Mouse (Mus musculus) erythroblast, adult 5-6 weeks (primary cell): Measurements from ENCODE around the gene March1. TPM values are rescaled to one million over a fixed set of nuclear protein-coding genes. Genes with fewer than 3 reads are reported as not detected.

Source experiments
- ATAC-seq: replicated peaks from 2 replicates; pipeline ENCODE4 v1.8.0; 2016; ENCODE audit warnings: moderate number of reproducible peaks, mild to moderate bottlenecking, moderate TSS enrichment, inconsistent platforms; ENCODE audit not compliant: poor library complexity, low FRiP score, severe bottlenecking
- total RNA-seq, 2 experiments: library from RNA; stranded (forward) in 1 of 2; stranded (reverse) in 1 of 2; fragments of 150-400 nt in 1 of 2; fragments of 200-764, 138-1000 nt in 1 of 2; gene quantifications; 2 replicates each; pipeline versions ENCODE4 v1.2.3 to v1.2.4; 2015 to 2017; ENCODE audit warnings: low replicate concordance in 2 of 2

The March1 gene
- total RNA-seq, 2 experiments from 2014 or later = 5.4 to 6.3 TPM

DNA sequence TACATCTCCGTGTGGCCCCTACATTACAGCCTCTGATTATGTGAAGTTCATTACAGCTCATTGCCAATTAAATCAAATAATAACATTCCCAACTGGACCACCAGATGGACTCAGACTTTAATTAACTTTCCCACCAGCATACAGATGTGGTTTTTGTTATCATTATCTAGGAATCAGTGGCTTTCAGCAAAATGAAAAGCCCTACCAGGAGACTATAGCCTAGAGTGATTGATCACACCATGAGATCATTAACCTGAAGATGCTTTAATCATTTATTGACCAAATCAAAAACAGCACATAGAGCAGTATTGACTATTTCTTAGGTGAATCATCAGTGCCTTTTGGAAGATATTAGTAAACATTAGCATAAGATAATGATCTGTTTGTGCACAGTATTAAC, 602.3 kb downstream of the March1 start:
- no peak for ATAC-seq

GRCm38 (mm10) chr8:66229931-66230330, 612.2 kb downstream of the March1 start:
- ATAC-seq = no peak

- no peak for ATAC-seq
Observed at GRCm38 (mm10) chr8:66269546-66269945, 651.8 kb downstream of the March1 start.

- ATAC-seq = no peak
Observed at GRCm38 (mm10) chr8:66270116-66270515, 652.4 kb downstream of the March1 start.

DNA sequence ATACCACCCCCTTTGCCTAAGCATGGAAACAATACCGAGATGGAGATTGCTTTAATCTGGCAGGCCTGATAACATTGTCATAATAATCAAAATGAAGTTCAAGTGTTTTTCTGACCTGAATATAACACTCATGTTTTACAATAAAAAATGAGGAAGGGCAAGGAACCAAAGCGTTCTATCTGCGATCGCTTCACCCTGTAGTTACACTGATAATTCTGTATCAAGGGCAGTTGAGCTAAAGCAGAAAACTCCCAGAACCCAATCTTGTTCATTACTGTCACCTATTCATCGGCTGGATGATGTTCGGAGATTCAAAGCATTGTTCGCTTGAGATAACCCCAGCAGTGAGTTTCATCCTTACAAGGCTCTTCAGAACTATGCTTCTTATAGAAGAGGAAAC, 700.1 kb downstream of the March1 start:
- ATAC-seq = no peak

DNA sequence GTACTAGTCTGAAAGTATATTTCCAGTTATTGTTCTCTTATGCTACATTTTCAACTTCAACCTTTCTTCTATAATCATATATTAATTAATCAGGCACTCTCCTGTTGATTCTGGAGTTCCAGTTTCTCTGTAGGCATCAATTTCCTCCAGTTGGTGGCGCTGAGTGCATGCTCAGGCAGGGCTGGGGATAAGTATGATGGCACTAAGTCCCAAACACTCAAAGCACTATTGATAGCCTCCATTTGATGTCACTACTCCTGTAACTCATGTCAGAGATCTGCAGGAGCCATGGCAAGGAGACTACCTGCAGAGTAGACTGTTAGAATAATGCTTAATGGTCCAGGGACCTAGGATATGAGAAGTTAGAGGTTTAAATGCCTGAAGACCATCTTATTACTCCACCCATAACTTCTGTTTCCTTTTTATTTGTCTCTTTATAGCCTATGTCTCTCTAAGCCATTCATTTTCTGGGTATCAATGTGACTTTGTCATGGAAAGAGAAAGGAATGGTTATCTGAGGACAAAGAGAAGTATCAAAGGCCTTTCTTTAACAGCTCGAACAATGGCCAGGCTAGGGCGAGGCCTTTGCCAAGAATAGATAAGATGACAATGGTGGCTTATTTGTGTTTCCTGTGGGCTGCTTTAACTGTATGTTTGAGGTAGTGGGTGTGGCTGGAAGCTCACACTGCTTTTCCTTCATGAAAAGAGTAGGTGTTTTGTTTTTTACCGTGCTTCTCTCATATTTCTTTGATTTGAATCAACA, 705.5 kb downstream of the March1 start:
- ATAC-seq = no peak

GRCm38 (mm10) chr8:66326396-66326795, 708.7 kb downstream of the March1 start:
- ATAC-seq = no peak

- ATAC-seq = no peak
Observed at GRCm38 (mm10) chr8:66332206-66332605, 714.5 kb downstream of the March1 start.

GRCm38 (mm10) chr8:66334265-66334664, 716.6 kb downstream of the March1 start:
- ATAC-seq = no peak

GRCm38 (mm10) chr8:66339551-66339950, 721.9 kb downstream of the March1 start:
- ATAC-seq = no peak

- ATAC-seq = no peak
Observed at GRCm38 (mm10) chr8:66342928-66343327, 725.2 kb downstream of the March1 start.

DNA sequence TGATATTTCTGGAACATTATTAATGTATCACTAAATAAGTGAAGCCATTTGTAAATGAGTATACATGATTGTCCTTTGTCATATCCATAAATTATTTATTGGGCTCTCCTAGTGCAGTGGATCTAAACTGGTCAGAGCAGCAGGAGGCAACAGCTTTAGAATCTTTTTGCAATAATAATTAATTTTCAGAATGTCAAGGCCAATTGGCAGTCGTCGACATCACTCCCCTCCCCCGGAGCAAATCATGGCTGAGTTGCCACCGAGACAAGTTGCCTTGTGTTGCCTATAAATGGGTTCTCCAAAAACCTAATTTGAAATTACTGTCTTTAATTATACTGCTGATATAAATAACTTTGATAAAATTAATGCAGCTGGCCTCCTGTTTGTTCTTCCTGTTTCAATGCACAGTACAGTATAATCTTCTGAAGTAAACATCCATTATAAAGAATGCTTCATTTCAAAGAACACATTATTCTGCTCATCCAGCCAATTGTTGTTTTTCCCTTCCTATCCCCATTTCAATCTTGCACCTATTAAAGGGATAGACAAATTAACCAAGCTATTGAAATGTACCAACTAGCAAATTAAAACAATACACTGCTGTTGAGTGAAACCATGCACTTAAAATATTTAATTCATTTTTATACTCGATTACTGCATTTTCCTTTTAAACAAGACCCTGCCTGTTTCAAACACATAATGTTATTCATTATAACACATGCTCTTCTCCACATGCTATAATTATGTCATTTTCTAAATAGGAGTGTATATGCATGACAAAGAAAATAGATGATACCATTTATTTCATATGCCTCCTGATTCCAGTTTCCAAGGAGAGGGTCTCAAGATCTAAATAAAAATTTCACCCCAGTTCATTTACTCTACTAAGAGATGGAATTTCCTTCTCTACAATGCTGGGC, 745.4 kb downstream of the March1 start:
- ATAC-seq = no peak

- no peak for ATAC-seq
Observed at GRCm38 (mm10) chr8:66383694-66384373, 766.1 kb downstream of the March1 start.

DNA sequence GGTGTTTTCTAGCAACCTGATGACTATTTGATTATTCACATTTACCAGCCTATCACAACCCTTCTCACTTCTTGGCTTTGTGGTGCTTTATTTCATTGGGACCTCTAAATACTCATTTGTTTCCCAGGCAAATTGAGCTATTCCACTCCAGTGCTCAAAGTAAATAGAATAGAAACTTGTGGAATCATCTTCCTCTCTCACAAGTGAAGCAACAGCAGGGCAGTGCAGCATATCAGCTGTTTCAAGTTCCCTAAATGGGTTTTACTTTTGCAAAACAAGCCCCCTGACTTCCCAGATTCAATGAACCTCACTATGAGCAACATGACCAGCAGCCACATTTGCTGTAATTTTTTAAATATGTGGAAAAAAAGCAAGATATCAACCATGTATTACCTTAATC, 768.3 kb downstream of the March1 start:
- no peak for ATAC-seq

GRCm38 (mm10) chr8:66388693-66389092, 771.0 kb downstream of the March1 start:
- no peak for ATAC-seq

DNA sequence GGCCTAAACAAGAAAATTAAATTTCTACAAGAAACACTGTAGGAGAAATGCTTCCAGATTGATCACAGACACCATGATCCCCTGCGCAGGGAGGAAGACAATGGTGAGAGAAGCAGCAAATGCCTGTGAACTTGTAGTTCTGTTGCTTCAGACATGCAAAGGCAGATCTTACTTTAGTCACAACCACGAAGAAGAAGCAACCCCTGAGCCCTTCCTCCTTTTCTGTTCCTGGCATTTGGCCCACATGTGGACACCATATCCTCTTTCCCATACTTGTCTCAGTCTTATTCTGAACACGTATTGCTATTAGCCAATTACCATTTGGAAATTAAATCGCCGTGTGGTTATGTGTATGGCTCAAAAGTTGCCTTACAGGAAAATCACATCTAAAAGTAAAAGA, 773.9 kb downstream of the March1 start:
- no peak for ATAC-seq

- ATAC-seq = no peak
Observed at GRCm38 (mm10) chr8:66392900-66393299, 775.2 kb downstream of the March1 start.

DNA sequence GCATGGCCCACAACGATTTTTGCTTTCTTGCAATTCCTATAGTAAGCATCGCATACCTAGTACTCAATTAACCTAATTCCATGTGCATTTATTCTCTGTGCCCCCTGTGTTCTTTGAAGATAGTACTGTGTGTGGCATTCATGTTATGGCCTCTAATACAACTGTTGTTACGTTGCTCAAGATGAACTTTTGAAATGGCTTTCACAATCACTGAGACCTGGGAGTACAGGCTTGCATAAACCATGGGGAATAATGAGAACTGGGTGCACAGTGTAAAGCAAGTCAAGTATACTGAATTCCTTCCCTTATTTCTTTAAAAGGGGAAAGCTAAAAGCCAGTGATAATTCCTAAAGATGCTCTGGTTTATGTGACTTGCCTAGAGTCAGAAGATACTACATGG, 776.4 kb downstream of the March1 start:
- no peak for ATAC-seq

GRCm38 (mm10) chr8:66397811-66398210, 780.1 kb downstream of the March1 start:
- no peak for ATAC-seq

GRCm38 (mm10) chr8:66400050-66400449, 782.4 kb downstream of the March1 start:
- no peak for ATAC-seq
